8 mouse cellular contexts compared by ENCODE assay signal in the genomic region with DNA sequence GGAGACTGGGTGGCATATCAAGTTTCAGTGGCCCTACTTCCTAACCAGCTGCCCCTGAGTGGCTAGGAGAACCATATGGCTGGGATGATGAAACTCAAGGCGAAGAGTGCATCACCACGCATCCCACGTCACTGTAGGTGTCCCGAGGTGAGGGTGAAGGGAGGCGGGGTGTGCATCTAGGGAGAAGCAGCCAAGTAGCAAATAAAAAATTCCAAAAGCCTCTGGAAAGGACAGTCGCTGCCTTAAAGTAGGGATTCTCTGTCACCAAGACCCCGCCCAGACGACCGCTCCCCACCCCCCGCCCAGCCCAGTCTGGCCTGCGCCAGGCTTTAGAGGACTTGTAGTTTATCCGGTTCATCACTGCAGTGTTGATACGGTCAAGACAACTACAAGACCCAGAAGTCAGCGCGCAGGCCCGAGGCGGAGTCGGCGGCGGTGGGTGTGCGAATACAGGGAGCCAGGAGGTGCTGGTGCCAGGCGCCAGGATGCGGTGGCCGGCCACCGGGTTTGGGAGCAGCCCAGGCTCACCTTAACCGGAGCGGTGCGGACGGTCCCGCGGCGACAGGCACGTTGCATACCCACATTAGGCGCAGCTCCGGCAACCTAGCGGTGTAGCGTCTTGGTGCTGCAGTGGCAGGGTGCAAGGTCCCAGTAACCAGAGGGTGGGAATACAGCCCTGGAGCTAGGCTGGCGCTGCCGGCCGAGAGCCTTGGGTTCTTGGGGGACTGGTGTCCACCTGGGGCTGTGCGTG. TPM values are rescaled to one million over a fixed set of nuclear protein-coding genes. Genes with fewer than 3 reads are reported as not detected.
DNase-seq lines count a peak whose midpoint lies in the region; ATAC-seq and TF ChIP-seq lines count a peak whose summit lies in the region.

Gpt2 (plus strand) TSS at position 452 of the 751 bp plus-strand sequence.

- DNase-seq in 416B (ENCODE audit: low read depth), result peak; percentile 96
- peak; percentile 95 for DNase-seq in liver, adult 2 months (ENCODE audit: extremely low read depth, low read depth, low spot score)
- peak; percentile 83 for DNase-seq in splenic B cell, adult 2 months (ENCODE audit: low read depth, low spot score)

- WGBS in bone marrow, adult 2 months, result under 1% methylated on average over 41 of the region's 41 CpGs
- under 1% methylated on average over 41 of the region's 41 CpGs for WGBS in embryonic facial prominence, embryonic 15.5 days
- WGBS in heart, embryonic 11.5 days (ENCODE audit: insufficient replicate concordance), result under 1% methylated on average over 41 of the region's 41 CpGs
- WGBS in kidney, embryonic 16.5 days, result under 1% methylated on average over 41 of the region's 41 CpGs
- under 1% methylated on average over 41 of the region's 41 CpGs for WGBS in liver, adult 2 months

- no peak for TF ChIP-seq CTCF in bone marrow, adult 2 months (IDR thresholded peaks at IDR 0.05; ENCODE audit: control insufficient read depth, insufficient read depth, low read length)
- TF ChIP-seq CTCF in liver, adult 2 months (IDR thresholded peaks at IDR 0.05; ENCODE audit: low read depth, low read length), result no peak

- H3K9ac ChIP-seq in embryonic facial prominence, embryonic 15.5 days, result peak within 1 kb of the TSS; percentile 71
- peak within 1 kb of the TSS; percentile 75 for H3K9ac ChIP-seq in heart, embryonic 11.5 days (ENCODE audit: low read depth, low read length)
- peak within 1 kb of the TSS; percentile 84 for H3K9ac ChIP-seq in kidney, embryonic 16.5 days (replicated peaks; ENCODE audit: low read length)
- H3K9ac ChIP-seq in liver, adult 2 months (ENCODE audit: low read depth, low read length), result peak within 1 kb of the TSS; percentile 78

- H3K4me1 ChIP-seq in bone marrow, adult 2 months (ENCODE audit: control insufficient read depth, insufficient read depth, low read length), result no peaks in the 10 kb centered on the region; the same call in 1 of the 2 replicates
- H3K4me1 ChIP-seq in embryonic facial prominence, embryonic 15.5 days, result peaks cover 11% of the 10 kb centered on the region
- no peaks in the 10 kb centered on the region for H3K4me1 ChIP-seq in heart, embryonic 11.5 days (ENCODE audit: control insufficient read depth, insufficient read depth, low read length)
- no peaks in the 10 kb centered on the region for H3K4me1 ChIP-seq in kidney, embryonic 16.5 days (ENCODE audit: insufficient read depth, low read length)
- peaks cover 25% of the 10 kb centered on the region for H3K4me1 ChIP-seq in liver, adult 2 months (ENCODE audit: control insufficient read depth, insufficient read depth, low read length)

- peak within 1 kb of the TSS; percentile 94 for H3K4me2 ChIP-seq in embryonic facial prominence, embryonic 15.5 days (replicated peaks)
- H3K4me2 ChIP-seq in heart, embryonic 11.5 days, result peak within 1 kb of the TSS; percentile 100
- peak within 1 kb of the TSS; percentile 98 for H3K4me2 ChIP-seq in kidney, embryonic 16.5 days (replicated peaks; ENCODE audit: low read depth, low read length)
- H3K4me2 ChIP-seq in myocyte (ENCODE audit: low read depth), result peak within 1 kb of the TSS; percentile 78

- H3K4me3 ChIP-seq in bone marrow, adult 2 months (replicated peaks; ENCODE audit: control insufficient read depth, low read depth, low read length), result peak within 1 kb of the TSS; percentile 96
- H3K4me3 ChIP-seq in embryonic facial prominence, embryonic 15.5 days (replicated peaks), result peak within 1 kb of the TSS; percentile 87
- H3K4me3 ChIP-seq in heart, embryonic 11.5 days (ENCODE audit: low read depth, low read length), result peak within 1 kb of the TSS; percentile 78
- H3K4me3 ChIP-seq in kidney, embryonic 16.5 days (ENCODE audit: low read length), result peak within 1 kb of the TSS; percentile 73
- peak within 1 kb of the TSS; percentile 65 for H3K4me3 ChIP-seq in liver, adult 2 months (ENCODE audit: insufficient read depth, low read depth, low read length)
- H3K4me3 ChIP-seq in myocyte, result peak within 1 kb of the TSS; percentile 99

- ATAC-seq in embryonic facial prominence, embryonic 15.5 days (ENCODE audit: insufficient number of reproducible peaks, low FRiP score, low TSS enrichment, low read depth), result peak; percentile 97
- peak; percentile 93 for ATAC-seq in heart, embryonic 11.5 days (replicated peaks; ENCODE audit: insufficient number of reproducible peaks, low FRiP score, low TSS enrichment)
- peak; percentile 99 for ATAC-seq in kidney, embryonic 16.5 days (ENCODE audit: low FRiP score, low TSS enrichment)

- no peak for TF ChIP-seq POLR2A in bone marrow, adult 2 months (IDR thresholded peaks at IDR 0.05; ENCODE audit: borderline replicate concordance, control insufficient read depth, low read depth, low read length)
- peak; percentile 99 for TF ChIP-seq POLR2A in liver, adult 2 months (IDR thresholded peaks at IDR 0.05; ENCODE audit: extremely low read depth, insufficient read depth, low read length)
- peak; percentile 99 for TF ChIP-seq POLR2A in myocyte (IDR thresholded peaks at IDR 0.05; ENCODE audit: insufficient read length, low read depth)

- no peaks in the 10 kb centered on the region for H3K27me3 ChIP-seq in embryonic facial prominence, embryonic 15.5 days
- no peaks in the 10 kb centered on the region for H3K27me3 ChIP-seq in heart, embryonic 11.5 days (ENCODE audit: control insufficient read depth, insufficient read depth, low read length)
- no peaks in the 10 kb centered on the region for H3K27me3 ChIP-seq in kidney, embryonic 16.5 days (ENCODE audit: insufficient read depth, low read length)
- H3K27me3 ChIP-seq in liver, adult 2 months (ENCODE audit: control insufficient read depth, insufficient read depth, low read length), result no peaks in the 10 kb centered on the region
- H3K27me3 ChIP-seq in myocyte (ENCODE audit: control insufficient read depth, insufficient read depth, insufficient read length), result no peaks in the 10 kb centered on the region
- H3K27me3 ChIP-seq in splenic B cell, adult 2 months (ENCODE audit: control insufficient read depth, insufficient read depth, low read length, poor library complexity, severe bottlenecking), result no peaks in the 10 kb centered on the region; the same call in 1 of the 2 replicates

- no peaks in the 10 kb centered on the region for H3K9me3 ChIP-seq in embryonic facial prominence, embryonic 15.5 days (replicated peaks)
- no peaks in the 10 kb centered on the region for H3K9me3 ChIP-seq in heart, embryonic 11.5 days (replicated peaks; ENCODE audit: control insufficient read depth, low read length)
- no peaks in the 10 kb centered on the region for H3K9me3 ChIP-seq in kidney, embryonic 16.5 days (ENCODE audit: low read length)

- H3ac ChIP-seq in myocyte (ENCODE audit: control insufficient read depth, insufficient read length), result peak within 1 kb of the TSS; percentile 88

- peaks cover 15% of the 10 kb centered on the region; the same call in 1 of the 2 replicates for H3K79me2 ChIP-seq in liver, adult 2 months (ENCODE audit: control insufficient read depth, insufficient read depth, low read length)
- H3K79me2 ChIP-seq in myocyte (ENCODE audit: control insufficient read depth, insufficient read depth), result peaks cover 49% of the 10 kb centered on the region

- no peak within 1 kb of the TSS; the same call in 1 of the 2 replicates for H3K27ac ChIP-seq in bone marrow, adult 2 months (ENCODE audit: control insufficient read depth, insufficient read depth, low read depth, low read length, poor library complexity)
- H3K27ac ChIP-seq in embryonic facial prominence, embryonic 15.5 days (replicated peaks), result peak within 1 kb of the TSS; percentile 84
- no peak within 1 kb of the TSS for H3K27ac ChIP-seq in heart, embryonic 11.5 days (ENCODE audit: low read depth, low read length)
- no peak within 1 kb of the TSS for H3K27ac ChIP-seq in kidney, embryonic 16.5 days (ENCODE audit: low read length)
- H3K27ac ChIP-seq in liver, adult 2 months (replicated peaks; ENCODE audit: insufficient read depth, low read depth, low read length), result peak within 1 kb of the TSS; percentile 74

- H3K36me3 ChIP-seq in embryonic facial prominence, embryonic 15.5 days, result no peaks in the 10 kb centered on the region
- no peaks in the 10 kb centered on the region for H3K36me3 ChIP-seq in heart, embryonic 11.5 days (ENCODE audit: control insufficient read depth, insufficient read depth, low read length)
- H3K36me3 ChIP-seq in kidney, embryonic 16.5 days (ENCODE audit: insufficient read depth, low read length), result no peaks in the 10 kb centered on the region
- peaks cover 18% of the 10 kb centered on the region; the same call in 1 of the 2 replicates for H3K36me3 ChIP-seq in liver, adult 2 months (ENCODE audit: control insufficient read depth, insufficient read depth, low read length)
- peaks cover 20% of the 10 kb centered on the region for H3K36me3 ChIP-seq in myocyte (ENCODE audit: control insufficient read depth, insufficient read depth)
- H3K36me3 ChIP-seq in splenic B cell, adult 2 months (ENCODE audit: control insufficient read depth, insufficient read depth, low read length, poor library complexity, severe bottlenecking), result no peaks in the 10 kb centered on the region

TF ChIP-seq in myocyte, 11 proteins besides CTCF, POLR2A, EP300 and RAD21 (continues in another document):
- TF ChIP-seq MYOG (IDR thresholded peaks at IDR 0.05; ENCODE audit: control insufficient read depth in 1 of 3, insufficient read depth in 1 of 3, insufficient read length in 2 of 3, low read depth in 2 of 3) (peak; percentile 4 to 58 (median 17)), E2F4 (IDR thresholded peaks at IDR 0.05; ENCODE audit: insufficient read depth) (no peak), CEBPB (IDR thresholded peaks at IDR 0.05; ENCODE audit: insufficient read depth, poor library complexity, severe bottlenecking) (peak; percentile 77), TCF12 (IDR thresholded peaks at IDR 0.05; ENCODE audit: insufficient read depth, poor library complexity, severe bottlenecking) (no peak), SRF (IDR thresholded peaks at IDR 0.05; ENCODE audit: control insufficient read depth, insufficient read length, low read depth) (no peak), MYOD1 (IDR thresholded peaks at IDR 0.05; ENCODE audit: control insufficient read depth in 1 of 3, insufficient read length in 2 of 3, low read depth in 2 of 3) (peak in 2 of 3 experiments; percentile 49 to 60), POLR2AphosphoS2 (IDR thresholded peaks at IDR 0.05; ENCODE audit: insufficient read length, low read depth) (peak; percentile 96), MAX (IDR thresholded peaks at IDR 0.05; ENCODE audit: low read depth) (peak; percentile 80), TCF3 (IDR thresholded peaks at IDR 0.05; ENCODE audit: insufficient read length, low read depth) (peak; percentile 23)

RNA-seq across cellular contexts. Expression of gene Gpt2, which starts in this region (rescaled TPM):
- polyA plus RNA-seq in bone marrow, adult 2 months (2011; ENCODE audit: insufficient read depth, insufficient read length, low replicate concordance, missing spikeins), result 0.52 and 4.0 TPM in 2 replicates
- polyA plus RNA-seq in embryonic facial prominence, embryonic 15.5 days (2015; fragmentation: Nextera tagmentation; extraction: Ambion mirVana), result 32.2 and 34.2 TPM in 2 replicates
- polyA plus RNA-seq in heart, embryonic 11.5 days (2014; fragmentation: Nextera tagmentation; extraction: Ambion mirVana), result 13.6 and 13.9 TPM in 2 replicates
- 19.1 and 21.2 TPM in 2 replicates for polyA plus RNA-seq in kidney, embryonic 16.5 days (2015; fragmentation: Nextera tagmentation; extraction: Ambion mirVana)
- 345 and 351 TPM in 2 replicates for total RNA-seq in liver, adult 2 months (2014; rRNA removed)
- polyA plus RNA-seq in liver, adult 2 months (2012; rRNA removed), result 135 and 180 TPM in 2 replicates
- 156 TPM for polyA plus RNA-seq in myocyte (2012; fragmentation: generic; extraction: Trizol)

Comparison
In these comparisons a context has a peak if more than half of its experiments do, and no peak if none do; other contexts are left out.
1. H3K27ac ChIP-seq: peak in embryonic facial prominence, embryonic 15.5 days (single experiment) and liver, adult 2 months (single experiment); none in bone marrow, adult 2 months (single experiment), heart, embryonic 11.5 days (single experiment) and kidney, embryonic 16.5 days (single experiment).
2. Peak in every context shown above with its lines, with median percentiles within 50 percentile points of each other: DNase-seq, H3K4me3 ChIP-seq, ATAC-seq, H3K4me2 ChIP-seq and H3K9ac ChIP-seq.